Mouse (Mus musculus) adipose tissue, adult 10 weeks (tissue): ENCODE data around the gene Arl14. TPM values are rescaled to one million over a fixed set of nuclear protein-coding genes. Genes with fewer than 3 reads are reported as not detected.

Source experiments
- polyA plus RNA-seq: library from polyadenylated mRNA; stranded (reverse); fragments of 350-450 nt; fragmentation: Illumina TruSeq; extraction: RNeasy Lipid Tissue Mini Kit (QIAGEN cat#74804); gene quantifications from one replicate; pipeline ENCODE4 v1.2.3, GENCODE M21; 2014; ENCODE audit warnings: low read depth, low replicate concordance

The Arl14 gene
- not detected for polyA plus RNA-seq

GRCm38 (mm10) chr3:69221806-69222501 is at the start of gene Arl14:
Arl14 (plus strand) TSS chr3:69222419.

Other genes starting within 250 kb of the Arl14 start
- gene Ift80, start 217.8 kb upstream of the Arl14 start, polyA plus RNA-seq, result 8.3 TPM
- gene Smc4, start 217.7 kb upstream of the Arl14 start, polyA plus RNA-seq, result 17.4 TPM
- gene Trim59, start 177.7 kb upstream of the Arl14 start, polyA plus RNA-seq, result 2.0 TPM
- 41.7 TPM for gene Kpna4, start 95.3 kb upstream of the Arl14 start, polyA plus RNA-seq
- 2.8 TPM for gene Ppm1l, start 94.4 kb downstream of the Arl14 start, polyA plus RNA-seq